Comparison of ENCODE assay signal across 19 mouse cellular contexts in genomic region chr1:164966095-164966698, GRCm38 (mm10). TPM values are rescaled to one million over a fixed set of nuclear protein-coding genes. Genes with fewer than 3 reads are reported as not detected.
DNase-seq lines count a peak whose midpoint lies in the region; ATAC-seq lines count a peak whose summit lies in the region.
"Had no signal": no experiment of that assay in that cellular context is flagged by ENCODE, and none has a peak within 500 bp of the region (broad histone marks: within the 10 kb centered on the region; RNA-seq: fewer than 3 reads in every experiment).

No protein-coding gene starts in this region.

- 0 out of 2 replicates have a peak, but pooled peaks cover 3% of the 10 kb centered on the region for H3K4me1 ChIP-seq in embryonic facial prominence, embryonic 10.5 days
- H3K4me1 ChIP-seq: embryonic facial prominence, embryonic 13.5 days; forebrain, embryonic 12.5 days; liver, embryonic 12.5 days had no signal

- WGBS in embryonic facial prominence, embryonic 10.5 days, result 50% methylated on average over 8 of the region's 8 CpGs

- peak; percentile 86 for ATAC-seq in megakaryocyte, adult 5-6 weeks (ENCODE audit: poor library complexity, severe bottlenecking)
- ATAC-seq: liver, embryonic 12.5 days had no signal

- no peaks in the 10 kb centered on the region for H3K9me3 ChIP-seq in embryonic facial prominence, embryonic 10.5 days
- H3K9me3 ChIP-seq: embryonic facial prominence, embryonic 13.5 days; forebrain, embryonic 12.5 days; heart, embryonic 10.5 days; liver, embryonic 12.5 days had no signal

- peak; percentile 78 for DNase-seq in CD4-positive helper T cell, adult 2 months (ENCODE audit: low read depth, low spot score)
- DNase-seq in ES-CJ7 (ENCODE audit: low read depth, low spot score) (peak; percentile 27), adipocyte (ENCODE audit: low spot score) (no peak)
- peak; percentile 43 for DNase-seq in splenic B cell, adult 2 months (ENCODE audit: low read depth, low spot score)
- no peak for DNase-seq in testis, postnatal 14 days (ENCODE audit: low spot score)
- no peak for DNase-seq in embryonic facial prominence, embryonic 10.5 days (ENCODE audit: low spot score)
- no peak for DNase-seq in embryo, embryonic 9.5 days (ENCODE audit: extremely low spot score)
- DNase-seq: cerebellum, adult 9-10 months; gastrocnemius, adult 2 months; lung, postnatal 14 days had no signal

- H3K36me3 ChIP-seq in splenic B cell, adult 2 months (ENCODE audit: control insufficient read depth, insufficient read depth, low read length, poor library complexity, severe bottlenecking), result no peaks in the 10 kb centered on the region
- H3K36me3 ChIP-seq in embryonic facial prominence, embryonic 10.5 days (replicated peaks), result no peaks in the 10 kb centered on the region
- H3K36me3 ChIP-seq: embryonic facial prominence, embryonic 13.5 days; forebrain, embryonic 12.5 days; heart, embryonic 10.5 days; liver, embryonic 12.5 days had no signal

- H3K4me3 ChIP-seq in embryonic facial prominence, embryonic 10.5 days, result no peak overlapping the region
- H3K4me3 ChIP-seq: embryonic facial prominence, embryonic 13.5 days; forebrain, embryonic 12.5 days; gastrocnemius, adult 2 months; heart, embryonic 10.5 days; liver, embryonic 12.5 days had no signal

- no peaks in the 10 kb centered on the region; the same call in 1 of the 2 replicates for H3K27me3 ChIP-seq in splenic B cell, adult 2 months (ENCODE audit: control insufficient read depth, insufficient read depth, low read length, poor library complexity, severe bottlenecking)
- no peaks in the 10 kb centered on the region for H3K27me3 ChIP-seq in embryonic facial prominence, embryonic 10.5 days (replicated peaks; ENCODE audit: low read depth, poor library complexity, severe bottlenecking)
- H3K27me3 ChIP-seq: embryonic facial prominence, embryonic 13.5 days; forebrain, embryonic 12.5 days; liver, embryonic 12.5 days had no signal

- H3K27ac ChIP-seq in embryonic facial prominence, embryonic 10.5 days (replicated peaks), result no peak overlapping the region
- H3K27ac ChIP-seq: embryonic facial prominence, embryonic 13.5 days; forebrain, embryonic 12.5 days; gastrocnemius, adult 2 months; heart, embryonic 10.5 days; liver, embryonic 12.5 days had no signal

RNA-seq across cellular contexts. Expression of gene Xcl1, which starts 30.9 kb away (rescaled TPM):
- total RNA-seq in megakaryocyte, adult 5-6 weeks (2015), result 4.5 and 12.4 TPM in 2 replicates
- 13.4 and 13.8 TPM in 2 replicates for total RNA-seq in megakaryocyte, adult 5-6 weeks (2017)
- not detected in 2 replicates for polyA plus RNA-seq in embryonic facial prominence, embryonic 10.5 days (2016; fragmentation: Nextera tagmentation; extraction: Ambion mirVana)
- total RNA-seq: gastrocnemius, adult 2 months; layer of hippocampus, postnatal 10 days; left cerebral cortex, postnatal 36 days had no signal
- polyA plus RNA-seq: embryonic facial prominence, embryonic 13.5 days; forebrain, embryonic 12.5 days; heart, embryonic 10.5 days; hindbrain, embryonic 11.5 days; kidney, embryonic 14.5 days; liver, embryonic 12.5 days had no signal

Comparison
In these comparisons a context has a peak if more than half of its experiments do, and no peak if none do; other contexts are left out.
1. DNase-seq: peak in CD4-positive helper T cell, adult 2 months (single experiment), ES-CJ7 (single experiment) and splenic B cell, adult 2 months (single experiment); none in testis, postnatal 14 days (single experiment), embryonic facial prominence, embryonic 10.5 days (single experiment), adipocyte (single experiment) and embryo, embryonic 9.5 days (single experiment).